Mouse (Mus musculus) neural tube, embryonic 12.5 days (tissue): ENCODE measurements around the gene Ptgs1. TPM values are rescaled to one million over a fixed set of nuclear protein-coding genes. Genes with fewer than 3 reads are reported as not detected.
"Not testable (repeated sequence)": the region's sequence is repeated elsewhere in the genome, so short reads cannot be mapped to it uniquely, and the experiment has no call there.

Experiments
- ATAC-seq: fragments of 200-750 bp; cut with Nextera tagmentation; 2 replicates; pipeline ENCODE4 v1.8.0; 2017; ENCODE audit warnings: low read depth, mild to moderate bottlenecking, moderate TSS enrichment, moderate library complexity; ENCODE audit not compliant: low FRiP score
- H3K27ac ChIP-seq: fragments of 300-500 bp; sonication (generic); 2 replicates; pipeline ENCODE4 v1.5.1; 2016
- H3K27me3 ChIP-seq: fragments of 300-500 bp; sonication (generic); replicated peaks from 2 replicates; pipeline ENCODE4 v1.6.1; 2016; ENCODE audit warnings: mild to moderate bottlenecking
- H3K36me3 ChIP-seq: fragments of 300-500 bp; sonication (generic); 2 replicates; pipeline ENCODE4 v1.6.1; 2016; ENCODE audit warnings: mild to moderate bottlenecking
- H3K4me1 ChIP-seq: fragments of 300-500 bp; sonication (generic); 2 replicates; pipeline ENCODE4 v1.6.1; 2016
- H3K4me2 ChIP-seq: fragments of 300-500 bp; sonication (generic); replicated peaks from 2 replicates; pipeline ENCODE4 v1.6.1; 2016; ENCODE audit warnings: mild to moderate bottlenecking
- H3K4me3 ChIP-seq: fragments of 300-500 bp; sonication (generic); 2 replicates; pipeline ENCODE4 v1.5.1; 2016
- H3K9ac ChIP-seq: fragments of 300-500 bp; sonication (generic); 2 replicates; pipeline ENCODE4 v1.6.1; 2016; ENCODE audit warnings: mild to moderate bottlenecking
- H3K9me3 ChIP-seq: fragments of 300-500 bp; sonication (generic); 2 replicates; pipeline ENCODE4 v1.6.1; 2016; ENCODE audit warnings: mild to moderate bottlenecking
- WGBS: fragments of 180-500 bp; shearing (Covaris S2); methylation state at CpG from one replicate; pipeline ENCODE4 v1.1.7; 2016; 5-methylcytosine and 5-hydroxymethylcytosine counted together
- polyA plus RNA-seq: library from polyadenylated mRNA; unstranded; fragments of >200 nt; fragmentation: Nextera tagmentation; extraction: Ambion mirVana; gene quantifications from 2 replicates; pipeline ENCODE4 v1.2.1, GENCODE M21; 2016

Ptgs1 gene
- polyA plus RNA-seq = 6.0 and 6.9 TPM in 2 replicates

- Histone ChIP-seq H3K9me3 (no peaks in the 10 kb centered on the region), H3K4me1 (peaks cover 8% of the 10 kb centered on the region; the same call in 1 of the 2 replicates), H3K27me3 (peaks cover 14% of the 10 kb centered on the region), H3K27ac (no peak within 1 kb of the TSS), H3K36me3 (no peaks in the 10 kb centered on the region), H3K4me3 (peak within 1 kb of the TSS; percentile 31), H3K4me2 (peak within 1 kb of the TSS; percentile 65), H3K9ac (peak within 1 kb of the TSS; percentile 44; the same call in 1 of the 2 replicates)
- peak; percentile 44; the same call in 1 of the 2 replicates for ATAC-seq
- WGBS = 2% methylated on average over 18 of the region's 18 CpGs
Measured at GRCm38 (mm10) chr2:36230366-36230765, at the start of gene Ptgs1. Gene Ptgs1, plus strand, starts transcription at chr2:36230426.

- H3K4me1 ChIP-seq, H3K4me2 ChIP-seq, H3K9ac ChIP-seq, H3K27me3 ChIP-seq, H3K4me3 ChIP-seq, ATAC-seq, H3K27ac ChIP-seq, H3K9me3 ChIP-seq: not testable (repeated sequence)
- WGBS = 82% methylated on average over 4 of the region's 4 CpGs
- H3K36me3 ChIP-seq = peaks cover 16% of the 10 kb centered on the region
Measured at GRCm38 (mm10) chr2:36181587-36182368, 48.4 kb upstream of the Ptgs1 start.

- Histone ChIP-seq H3K4me2 (no peak overlapping the region), H3K9ac (no peak overlapping the region), H3K9me3 (no peaks in the 10 kb centered on the region), H3K4me3 (no peak overlapping the region), H3K36me3 (peaks cover 7% of the 10 kb centered on the region; the same call in 1 of the 2 replicates), H3K27me3 (no peaks in the 10 kb centered on the region), H3K4me1 (no peaks in the 10 kb centered on the region), H3K27ac (no peak overlapping the region)
- ATAC-seq = no peak
- 89% methylated on average over 2 of the region's 2 CpGs for WGBS
Measured at GRCm38 (mm10) chr2:36183278-36183677, 46.9 kb upstream of the Ptgs1 start.

- no peaks in the 10 kb centered on the region for H3K27me3 ChIP-seq
- 89% methylated on average over 2 of the region's 2 CpGs for WGBS
- H3K4me3 ChIP-seq = no peak overlapping the region
- no peaks in the 10 kb centered on the region for H3K4me1 ChIP-seq
- H3K36me3 ChIP-seq = no peaks in the 10 kb centered on the region
- no peak overlapping the region for H3K9ac ChIP-seq
- no peak overlapping the region for H3K4me2 ChIP-seq
- H3K27ac ChIP-seq = no peak overlapping the region
- no peaks in the 10 kb centered on the region for H3K9me3 ChIP-seq
- no peak for ATAC-seq
Measured at GRCm38 (mm10) chr2:36184192-36184591, 46.0 kb upstream of the Ptgs1 start.

- Histone ChIP-seq H3K9me3 (no peaks in the 10 kb centered on the region), H3K4me1 (no peaks in the 10 kb centered on the region), H3K9ac (no peak overlapping the region), H3K4me2 (no peak overlapping the region), H3K27ac (no peak overlapping the region), H3K4me3 (no peak overlapping the region), H3K27me3 (no peaks in the 10 kb centered on the region), H3K36me3 (no peaks in the 10 kb centered on the region)
- WGBS = 80% methylated on average over 6 of the region's 6 CpGs
- ATAC-seq = no peak
Measured at GRCm38 (mm10) chr2:36184876-36185275, 45.4 kb upstream of the Ptgs1 start.

GRCm38 (mm10) chr2:36189200-36189599, 41.0 kb upstream of the Ptgs1 start:
- WGBS = 70% methylated on average over 6 of the region's 6 CpGs
- not testable (repeated sequence) for ATAC-seq, H3K27me3 ChIP-seq

GRCm38 (mm10) chr2:36191098-36191941, 38.9 kb upstream of the Ptgs1 start:
- Histone ChIP-seq H3K36me3 (no peaks in the 10 kb centered on the region), H3K4me3 (no peak overlapping the region), H3K27me3 (no peaks in the 10 kb centered on the region), H3K9ac (no peak overlapping the region), H3K4me1 (peaks cover 5% of the 10 kb centered on the region; the same call in 1 of the 2 replicates), H3K9me3 (no peaks in the 10 kb centered on the region), H3K4me2 (no peak overlapping the region), H3K27ac (no peak overlapping the region)
- ATAC-seq = 0 out of 2 replicates have a peak, but pooled peaks have one; percentile 25
- 48% methylated on average over 12 of the region's 12 CpGs for WGBS

More at GRCm38 (mm10) chr2:36189200-36189599, 41.0 kb upstream of the Ptgs1 start:
- H3K4me1 ChIP-seq, H3K9me3 ChIP-seq, H3K36me3 ChIP-seq, H3K9ac ChIP-seq, H3K4me3 ChIP-seq, H3K27ac ChIP-seq, H3K4me2 ChIP-seq: not testable (repeated sequence)

- Histone ChIP-seq H3K27ac (no peak overlapping the region), H3K9ac (no peak overlapping the region), H3K4me3 (no peak overlapping the region), H3K36me3 (no peaks in the 10 kb centered on the region), H3K27me3 (peaks cover 25% of the 10 kb centered on the region), H3K4me1 (peaks cover 12% of the 10 kb centered on the region), H3K4me2 (no peak overlapping the region), H3K9me3 (no peaks in the 10 kb centered on the region)
- no peak for ATAC-seq
- WGBS = 65% methylated on average over 3 of the region's 3 CpGs
Measured at GRCm38 (mm10) chr2:36197021-36197420, 33.2 kb upstream of the Ptgs1 start.

GRCm38 (mm10) chr2:36197919-36198881, 32.0 kb upstream of the Ptgs1 start:
- ATAC-seq = peak; percentile 65
- Histone ChIP-seq H3K9me3 (no peaks in the 10 kb centered on the region), H3K4me2 (peak overlapping the region; percentile 50), H3K27ac (no peak overlapping the region), H3K36me3 (no peaks in the 10 kb centered on the region), H3K27me3 (peaks cover 35% of the 10 kb centered on the region), H3K4me1 (peaks cover 15% of the 10 kb centered on the region), H3K9ac (0 out of 2 replicates have a peak overlapping the region, but pooled peaks have one; percentile 21), H3K4me3 (no peak overlapping the region)
- WGBS = 11% methylated on average over 20 of the region's 20 CpGs

- Histone ChIP-seq H3K4me2 (peak overlapping the region; percentile 50), H3K9me3 (no peaks in the 10 kb centered on the region), H3K27ac (no peak overlapping the region), H3K36me3 (no peaks in the 10 kb centered on the region), H3K9ac (no peak overlapping the region), H3K4me1 (peaks cover 21% of the 10 kb centered on the region), H3K4me3 (no peak overlapping the region), H3K27me3 (peaks cover 39% of the 10 kb centered on the region)
- ATAC-seq = no peak; the same call in 1 of the 2 replicates
- WGBS = 10% methylated on average over 3 of the region's 3 CpGs
Measured at GRCm38 (mm10) chr2:36198882-36199262, 31.4 kb upstream of the Ptgs1 start.

- no peak for ATAC-seq
- Histone ChIP-seq H3K4me1 (peaks cover 26% of the 10 kb centered on the region), H3K36me3 (no peaks in the 10 kb centered on the region), H3K27me3 (peaks cover 46% of the 10 kb centered on the region), H3K9ac (no peak overlapping the region), H3K27ac (no peak overlapping the region), H3K4me3 (no peak overlapping the region), H3K9me3 (no peaks in the 10 kb centered on the region), H3K4me2 (no peak overlapping the region)
- 84% methylated on average over 2 of the region's 2 CpGs for WGBS
Measured at GRCm38 (mm10) chr2:36200813-36201212, 29.4 kb upstream of the Ptgs1 start.
